In genomic region chr3:16310834-16311233, GRCm38 (mm10) we compare ENCODE assay signal across 13 mouse cellular contexts.
A peak's percentile ranks its signal among the peaks of the same experiment; 100 is the strongest.
DNase-seq lines count a peak whose midpoint lies in the region; ATAC-seq and TF ChIP-seq lines count a peak whose summit lies in the region.
"Had no signal": no experiment of that assay in that cellular context is flagged by ENCODE, and none has a peak within 500 bp of the region (broad histone marks: within the 10 kb centered on the region; RNA-seq: fewer than 3 reads in every experiment).

No protein-coding gene starts in this region.

- no peaks in the 10 kb centered on the region for H3K9me3 ChIP-seq in forebrain, embryonic 11.5 days (ENCODE audit: control insufficient read depth, low read length)
- H3K9me3 ChIP-seq in forebrain, embryonic 10.5 days = no peaks in the 10 kb centered on the region
- no peaks in the 10 kb centered on the region for H3K9me3 ChIP-seq in liver, embryonic 11.5 days (ENCODE audit: control insufficient read depth, low read length)
- peaks cover 20% of the 10 kb centered on the region for H3K9me3 ChIP-seq in E14TG2a.4 (ENCODE audit: low read length)
- H3K9me3 ChIP-seq in forebrain, embryonic 16.5 days (ENCODE audit: control insufficient read depth, low read length) = no peaks in the 10 kb centered on the region
- H3K9me3 ChIP-seq: heart, embryonic 13.5 days; midbrain, embryonic 13.5 days had no signal

- no peak for TF ChIP-seq POLR2A in liver, adult 2 months (IDR thresholded peaks at IDR 0.05; ENCODE audit: extremely low read depth, insufficient read depth, low read length)

- peak; percentile 31; the same call in 1 of the 2 replicates for TF ChIP-seq CTCF in liver, adult 2 months (IDR thresholded peaks at IDR 0.05; ENCODE audit: low read depth, low read length)
- TF ChIP-seq CTCF in E14TG2a.4 (conservative IDR thresholded peaks at IDR 0.05; ENCODE audit: low read length) = peak; percentile 22

- no peak overlapping the region for H3K4me2 ChIP-seq in forebrain, embryonic 11.5 days (ENCODE audit: low read depth, low read length, severe bottlenecking)
- H3K4me2 ChIP-seq in liver, embryonic 11.5 days = no peak overlapping the region
- no peak overlapping the region for H3K4me2 ChIP-seq in forebrain, embryonic 16.5 days (ENCODE audit: low read length)
- H3K4me2 ChIP-seq: heart, embryonic 13.5 days; midbrain, embryonic 13.5 days had no signal

- H3K27ac ChIP-seq in forebrain, embryonic 11.5 days (ENCODE audit: low read depth, low read length) = no peak overlapping the region
- no peak overlapping the region for H3K27ac ChIP-seq in forebrain, embryonic 10.5 days
- H3K27ac ChIP-seq in liver, adult 2 months (replicated peaks; ENCODE audit: insufficient read depth, low read depth, low read length) = no peak overlapping the region
- no peak overlapping the region for H3K27ac ChIP-seq in liver, embryonic 11.5 days (ENCODE audit: low read depth, low read length)
- H3K27ac ChIP-seq in forebrain, embryonic 16.5 days (ENCODE audit: low read length) = no peak overlapping the region
- H3K27ac ChIP-seq: heart, embryonic 13.5 days; liver, embryonic 14.5 days; midbrain, embryonic 13.5 days had no signal

- H3K27me3 ChIP-seq in forebrain, embryonic 11.5 days (ENCODE audit: control insufficient read depth, insufficient read depth, low read length) = no peaks in the 10 kb centered on the region
- no peaks in the 10 kb centered on the region for H3K27me3 ChIP-seq in forebrain, embryonic 10.5 days (ENCODE audit: poor library complexity, severe bottlenecking)
- H3K27me3 ChIP-seq in liver, adult 2 months (ENCODE audit: control insufficient read depth, insufficient read depth, low read length) = no peaks in the 10 kb centered on the region
- H3K27me3 ChIP-seq in liver, embryonic 11.5 days (replicated peaks; ENCODE audit: control insufficient read depth, insufficient read depth, low read length) = no peaks in the 10 kb centered on the region
- H3K27me3 ChIP-seq in E14TG2a.4 (ENCODE audit: insufficient read depth, low read length) = no peaks in the 10 kb centered on the region
- no peaks in the 10 kb centered on the region for H3K27me3 ChIP-seq in forebrain, embryonic 16.5 days (replicated peaks; ENCODE audit: control insufficient read depth, insufficient read depth, low read length)
- H3K27me3 ChIP-seq: heart, embryonic 13.5 days; midbrain, embryonic 13.5 days had no signal

- no peak overlapping the region for H3K4me3 ChIP-seq in forebrain, embryonic 11.5 days (ENCODE audit: low read depth, low read length)
- no peak overlapping the region for H3K4me3 ChIP-seq in forebrain, embryonic 10.5 days
- no peak overlapping the region for H3K4me3 ChIP-seq in liver, adult 2 months (ENCODE audit: insufficient read depth, low read depth, low read length)
- H3K4me3 ChIP-seq in liver, embryonic 11.5 days (ENCODE audit: low read depth, low read length) = no peak overlapping the region
- H3K4me3 ChIP-seq in E14TG2a.4 (replicated peaks; ENCODE audit: low read length) = no peak overlapping the region
- no peak overlapping the region for H3K4me3 ChIP-seq in forebrain, embryonic 16.5 days (replicated peaks; ENCODE audit: low read length)
- H3K4me3 ChIP-seq: heart, embryonic 13.5 days; midbrain, embryonic 13.5 days had no signal

- no peaks in the 10 kb centered on the region for H3K79me2 ChIP-seq in liver, adult 2 months (ENCODE audit: control insufficient read depth, insufficient read depth, low read length)

- H3K36me3 ChIP-seq in forebrain, embryonic 11.5 days (ENCODE audit: control insufficient read depth, insufficient read depth, low read length) = no peaks in the 10 kb centered on the region
- H3K36me3 ChIP-seq in forebrain, embryonic 10.5 days (replicated peaks) = no peaks in the 10 kb centered on the region
- H3K36me3 ChIP-seq in liver, adult 2 months (ENCODE audit: control insufficient read depth, insufficient read depth, low read length) = no peaks in the 10 kb centered on the region
- no peaks in the 10 kb centered on the region for H3K36me3 ChIP-seq in liver, embryonic 11.5 days (ENCODE audit: control insufficient read depth, insufficient read depth, low read length)
- H3K36me3 ChIP-seq in E14TG2a.4 (ENCODE audit: insufficient read depth, low read length) = no peaks in the 10 kb centered on the region
- H3K36me3 ChIP-seq in forebrain, embryonic 16.5 days (ENCODE audit: control insufficient read depth, insufficient read depth) = no peaks in the 10 kb centered on the region
- H3K36me3 ChIP-seq: heart, embryonic 13.5 days; midbrain, embryonic 13.5 days had no signal

- no peak for DNase-seq in forebrain, embryonic 11.5 days (ENCODE audit: low spot score)
- DNase-seq in forebrain, embryonic 10.5 days (ENCODE audit: extremely low spot score, low spot score) = no peak
- DNase-seq in liver, adult 2 months (ENCODE audit: extremely low read depth, low read depth, low spot score) = peak; percentile 8
- DNase-seq in liver, embryonic 11.5 days (ENCODE audit: low spot score) = no peak
- no peak for DNase-seq in natural killer cell, adult 2 months (ENCODE audit: low spot score in 2 of 2)
- DNase-seq in gastrocnemius, postnatal 4 days (ENCODE audit: low spot score in 2 of 2) = no peak
- DNase-seq: cerebellum, postnatal 36 days; kidney, adult 18-20 months had no signal

- 45% methylated on average over 3 of the region's 3 CpGs for WGBS in forebrain, embryonic 11.5 days
- 58% methylated on average over 3 of the region's 3 CpGs for WGBS in forebrain, embryonic 10.5 days
- WGBS in liver, adult 2 months = 28% methylated on average over 3 of the region's 3 CpGs
- WGBS in liver, embryonic 11.5 days = 39% methylated on average over 3 of the region's 3 CpGs
- WGBS in forebrain, embryonic 16.5 days = 44% methylated on average over 3 of the region's 3 CpGs

- ATAC-seq in forebrain, embryonic 11.5 days (replicated peaks; ENCODE audit: low FRiP score) = 0 out of 2 replicates have a peak, but pooled peaks have one; percentile 55
- ATAC-seq in liver, embryonic 11.5 days (replicated peaks; ENCODE audit: low FRiP score) = no peak
- peak; percentile 69 for ATAC-seq in forebrain, embryonic 16.5 days
- ATAC-seq: midbrain, embryonic 13.5 days had no signal

- no peak overlapping the region for H3K9ac ChIP-seq in forebrain, embryonic 11.5 days (ENCODE audit: low read length)
- no peak overlapping the region for H3K9ac ChIP-seq in liver, adult 2 months (ENCODE audit: low read depth, low read length)
- no peak overlapping the region for H3K9ac ChIP-seq in liver, embryonic 11.5 days (ENCODE audit: low read depth, low read length)
- H3K9ac ChIP-seq in forebrain, embryonic 16.5 days (replicated peaks; ENCODE audit: low read depth, low read length) = no peak overlapping the region
- H3K9ac ChIP-seq: heart, embryonic 13.5 days; liver, embryonic 14.5 days; midbrain, embryonic 13.5 days had no signal

- H3K4me1 ChIP-seq in forebrain, embryonic 11.5 days (replicated peaks; ENCODE audit: control insufficient read depth, insufficient read depth, low read length) = no peaks in the 10 kb centered on the region
- no peaks in the 10 kb centered on the region for H3K4me1 ChIP-seq in forebrain, embryonic 10.5 days
- H3K4me1 ChIP-seq in liver, adult 2 months (ENCODE audit: control insufficient read depth, insufficient read depth, low read length) = no peaks in the 10 kb centered on the region
- no peaks in the 10 kb centered on the region for H3K4me1 ChIP-seq in liver, embryonic 11.5 days (replicated peaks; ENCODE audit: control insufficient read depth, insufficient read depth, low read length)
- H3K4me1 ChIP-seq in E14TG2a.4 (replicated peaks; ENCODE audit: low read depth, low read length) = no peaks in the 10 kb centered on the region
- H3K4me1 ChIP-seq in forebrain, embryonic 16.5 days (replicated peaks; ENCODE audit: control insufficient read depth, insufficient read depth, low read length) = no peaks in the 10 kb centered on the region
- H3K4me1 ChIP-seq: heart, embryonic 13.5 days; midbrain, embryonic 13.5 days had no signal
